Mouse (Mus musculus) spleen, adult 2 months (tissue): ENCODE data around the gene Cog2.

Experiments
- CTCF ChIP-seq: fragments of 200-500 bp; IDR thresholded peaks from 2 replicates; pipeline ENCODE4 v1.5.1; 2011; ENCODE audit warnings: mild to moderate bottlenecking, inconsistent platforms; ENCODE audit not compliant: insufficient read depth, insufficient read length, insufficient replicate concordance; ENCODE audit errors: extremely low read depth
- POLR2A ChIP-seq: fragments of 200-500 bp; IDR thresholded peaks from 2 replicates; pipeline ENCODE4 v1.6.1; 2011; ENCODE audit warnings: low read depth, low read length, inconsistent platforms

- TF ChIP-seq CTCF (no peak), POLR2A (no peak)
Measured at GRCm38 (mm10) chr8:124526261-124526660, 5.7 kb downstream of the Cog2 start.
